Mouse (Mus musculus): Measurements from ENCODE around the gene Dnaja3.

Dnaja3 gene

GRCm38 (mm10) chr16:4606431-4607084 lies 33.2 kb upstream of the Dnaja3 start:
- in situ Hi-C loops (cut with MboI; ENCODE audit: low sequenced_read_pairs), result no loop called here

- in situ Hi-C loops (cut with MboI; ENCODE audit: low sequenced_read_pairs), result no loop called here
Measured at GRCm38 (mm10) chr16:4607818-4608531, 31.8 kb upstream of the Dnaja3 start.

GRCm38 (mm10) chr16:4608532-4609059 lies 31.2 kb upstream of the Dnaja3 start:
- in situ Hi-C loops (cut with MboI; ENCODE audit: low sequenced_read_pairs), result no loop called here

GRCm38 (mm10) chr16:4611193-4611592 lies 28.6 kb upstream of the Dnaja3 start:
- in situ Hi-C loops (cut with MboI; ENCODE audit: low sequenced_read_pairs), result loop anchor here (5.0 to 10.0 kb wide), 3 partner anchors 44 to 306 kb away; no protein-coding TSS in a partner anchor

GRCm38 (mm10) chr16:4611676-4612075 lies 28.1 kb upstream of the Dnaja3 start:
- in situ Hi-C loops (cut with MboI; ENCODE audit: low sequenced_read_pairs), result loop anchor here (5.0 to 10.0 kb wide), 3 partner anchors 44 to 307 kb away; no protein-coding TSS in a partner anchor

GRCm38 (mm10) chr16:4613736-4614135 lies 26.1 kb upstream of the Dnaja3 start:
- in situ Hi-C loops (cut with MboI; ENCODE audit: low sequenced_read_pairs), result loop anchor here (5.0 to 10.0 kb wide), 3 partner anchors 46 to 309 kb away; no protein-coding TSS in a partner anchor

- in situ Hi-C loops (cut with MboI; ENCODE audit: low sequenced_read_pairs), result loop anchor here (5.0 to 10.0 kb wide), 3 partner anchors 47 to 310 kb away; no protein-coding TSS in a partner anchor
Measured at GRCm38 (mm10) chr16:4614639-4615038, 25.1 kb upstream of the Dnaja3 start.

GRCm38 (mm10) chr16:4615297-4615696 lies 24.5 kb upstream of the Dnaja3 start:
- in situ Hi-C loops (cut with MboI; ENCODE audit: low sequenced_read_pairs), result loop anchor here (10.0 kb wide), 2 partner anchors 130 to 310 kb away; no protein-coding TSS in a partner anchor

GRCm38 (mm10) chr16:4616829-4617228 lies 23.0 kb upstream of the Dnaja3 start:
- in situ Hi-C loops (cut with MboI; ENCODE audit: low sequenced_read_pairs), result loop anchor here (10.0 kb wide), 2 partner anchors 132 to 312 kb away; no protein-coding TSS in a partner anchor

GRCm38 (mm10) chr16:4624074-4624473 lies 15.7 kb upstream of the Dnaja3 start:
- in situ Hi-C loops (cut with MboI; ENCODE audit: low sequenced_read_pairs), result no loop called here

GRCm38 (mm10) chr16:4624481-4625110 lies 15.2 kb upstream of the Dnaja3 start, which contains the start of gene Pam16:
Gene Pam16, minus strand, starts transcription at chr16:4624988.
- in situ Hi-C loops (cut with MboI; ENCODE audit: low sequenced_read_pairs), result no loop called here

GRCm38 (mm10) chr16:4627105-4627504 lies 12.7 kb upstream of the Dnaja3 start:
- in situ Hi-C loops (cut with MboI; ENCODE audit: low sequenced_read_pairs), result no loop called here

- in situ Hi-C loops (cut with MboI; ENCODE audit: low sequenced_read_pairs), result no loop called here
Measured at GRCm38 (mm10) chr16:4628898-4629419, 10.8 kb upstream of the Dnaja3 start.

- in situ Hi-C loops (cut with MboI; ENCODE audit: low sequenced_read_pairs), result no loop called here
Measured at GRCm38 (mm10) chr16:4629950-4630349, 9.8 kb upstream of the Dnaja3 start.

- in situ Hi-C loops (cut with MboI; ENCODE audit: low sequenced_read_pairs), result no loop called here
Measured at GRCm38 (mm10) chr16:4632050-4632449, 7.7 kb upstream of the Dnaja3 start.

GRCm38 (mm10) chr16:4633661-4634060 lies 6.1 kb upstream of the Dnaja3 start:
- in situ Hi-C loops (cut with MboI; ENCODE audit: low sequenced_read_pairs), result no loop called here

- in situ Hi-C loops (cut with MboI; ENCODE audit: low sequenced_read_pairs), result no loop called here
Measured at GRCm38 (mm10) chr16:4634681-4635080, 5.1 kb upstream of the Dnaja3 start.

- in situ Hi-C loops (cut with MboI; ENCODE audit: low sequenced_read_pairs), result no loop called here
Measured at GRCm38 (mm10) chr16:4635760-4636159, 4.0 kb upstream of the Dnaja3 start.

GRCm38 (mm10) chr16:4638891-4639390 lies 848 bp upstream of the Dnaja3 start:
- in situ Hi-C loops (cut with MboI; ENCODE audit: low sequenced_read_pairs), result no loop called here

GRCm38 (mm10) chr16:4640267-4641005 lies 647 bp downstream of the Dnaja3 start:
- in situ Hi-C loops (cut with MboI; ENCODE audit: low sequenced_read_pairs), result no loop called here

Measured in CH12F3 (cell line).